Mouse (Mus musculus): ENCODE measurements around the gene Kcnn4. TPM values are rescaled to one million over a fixed set of nuclear protein-coding genes. Genes with fewer than 3 reads are reported as not detected.

Gene Kcnn4
- polyA plus RNA-seq, 1 experiment from 2014 or later: 3.8 TPM

GRCm38 (mm10) chr7:24335699-24336309 is 34.3 kb upstream of the Kcnn4 start:
- no peak overlapping the region for H3K9ac ChIP-seq (ENCODE audit: low read length)
- H3K9me3 ChIP-seq (ENCODE audit: control insufficient read depth, low read length): no peaks in the 10 kb centered on the region
- H3K36me3 ChIP-seq (ENCODE audit: control insufficient read depth, insufficient read depth, low read length): no peaks in the 10 kb centered on the region
- H3K27me3 ChIP-seq (ENCODE audit: control insufficient read depth, insufficient read depth, low read length): no peaks in the 10 kb centered on the region; the same call in 1 of the 2 replicates
- H3K4me1 ChIP-seq (ENCODE audit: control insufficient read depth, insufficient read depth, low read length): no peaks in the 10 kb centered on the region
- ATAC-seq (ENCODE audit: insufficient read depth, low FRiP score, low TSS enrichment) (no peak), DNase-seq (ENCODE audit: low spot score) (peak; percentile 71)
- WGBS: 18% methylated on average over 5 of the region's 5 CpGs
- no peak overlapping the region for H3K4me2 ChIP-seq (ENCODE audit: low read depth)
- H3K27ac ChIP-seq (ENCODE audit: low read depth, low read length): no peak overlapping the region
- H3K4me3 ChIP-seq (ENCODE audit: low read depth, low read length): no peak overlapping the region

DNA sequence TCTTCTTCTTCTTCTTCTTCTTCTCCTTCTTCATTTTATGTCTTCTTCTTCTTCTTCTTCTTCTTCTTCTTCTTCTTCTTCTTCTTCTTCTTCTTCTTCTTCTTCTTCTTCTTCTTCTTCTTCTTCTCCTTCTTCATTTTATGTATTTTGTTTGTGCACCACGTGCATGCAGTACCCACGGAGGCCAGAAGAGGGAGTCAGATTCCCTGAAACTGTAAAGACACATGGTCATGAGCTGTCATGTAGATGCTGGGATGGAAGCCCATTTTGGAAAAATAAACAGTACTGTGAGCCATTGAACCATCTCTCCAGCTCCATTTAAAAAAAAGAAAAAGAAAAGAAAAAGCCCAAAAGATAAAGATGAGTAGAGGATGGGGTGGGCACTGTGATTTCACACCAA is 31.8 kb upstream of the Kcnn4 start:
- H3K4me1 ChIP-seq (ENCODE audit: control insufficient read depth, insufficient read depth, low read length): no peaks in the 10 kb centered on the region
- H3K9ac ChIP-seq (ENCODE audit: low read length): no peak overlapping the region
- ATAC-seq (ENCODE audit: insufficient read depth, low FRiP score, low TSS enrichment): no peak
- no peaks in the 10 kb centered on the region for H3K36me3 ChIP-seq (ENCODE audit: control insufficient read depth, insufficient read depth, low read length)
- no peak for DNase-seq (ENCODE audit: low spot score)
- no peak overlapping the region for H3K27ac ChIP-seq (ENCODE audit: low read depth, low read length)
- no peaks in the 10 kb centered on the region for H3K9me3 ChIP-seq (ENCODE audit: control insufficient read depth, low read length)
- no peaks in the 10 kb centered on the region; the same call in 1 of the 2 replicates for H3K27me3 ChIP-seq (ENCODE audit: control insufficient read depth, insufficient read depth, low read length)
- no peak overlapping the region for H3K4me3 ChIP-seq (ENCODE audit: low read depth, low read length)
- H3K4me2 ChIP-seq (ENCODE audit: low read depth): no peak overlapping the region
- WGBS: 54% methylated on average over 2 of the region's 2 CpGs

DNA sequence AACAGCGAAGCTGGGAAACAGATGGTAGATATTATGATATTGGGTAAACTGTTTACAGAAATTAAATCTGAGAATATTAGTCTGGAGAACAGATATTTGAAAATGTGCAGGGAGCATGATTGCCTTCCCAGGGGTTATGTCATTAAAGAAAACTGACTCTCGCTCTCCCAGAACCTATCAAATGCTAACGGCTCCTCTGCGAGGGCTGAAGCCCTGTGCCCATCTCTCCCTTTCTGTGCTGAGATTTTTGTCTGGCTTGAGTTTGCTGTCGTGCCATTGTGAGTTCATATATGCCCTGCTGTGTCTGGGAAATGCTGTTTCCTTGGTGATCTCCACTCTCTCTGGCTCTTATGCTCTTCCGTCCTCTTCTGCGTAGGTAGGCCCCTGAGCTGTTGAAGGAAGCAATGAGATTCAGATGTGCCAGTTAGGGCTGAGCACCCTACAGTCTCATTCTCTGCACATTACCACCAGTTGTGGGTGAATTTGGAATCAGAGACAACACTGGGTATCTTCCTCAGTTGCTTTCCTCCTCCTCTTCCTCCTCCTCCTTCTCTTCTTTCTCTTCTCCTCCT is 26.3 kb upstream of the Kcnn4 start:
- WGBS: 75% methylated on average over 7 of the region's 7 CpGs
- no peak overlapping the region for H3K4me2 ChIP-seq (ENCODE audit: low read depth)

DNA sequence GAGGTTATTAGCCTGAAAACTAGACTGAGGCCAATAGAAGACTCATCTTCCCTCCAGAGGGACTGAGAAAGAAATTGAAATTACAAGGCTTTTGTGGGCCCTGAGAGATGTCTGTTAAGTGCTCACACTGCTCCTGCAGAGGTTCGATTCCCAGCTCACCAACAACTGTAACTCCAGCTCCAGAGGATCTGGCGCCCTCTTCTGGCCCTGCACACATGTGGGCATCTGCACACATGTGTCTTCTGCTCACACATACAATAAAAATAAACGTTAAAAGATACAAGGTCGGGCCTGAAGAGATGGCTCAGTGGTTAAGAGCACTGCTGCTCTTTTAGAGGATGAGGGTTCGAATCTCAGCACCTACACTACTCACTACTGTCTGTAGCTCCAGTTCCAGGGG is 23.6 kb upstream of the Kcnn4 start:
- Histone ChIP-seq H3K4me2 (ENCODE audit: low read depth) (no peak overlapping the region), H3K9ac (ENCODE audit: low read length) (no peak overlapping the region), H3K36me3 (ENCODE audit: control insufficient read depth, insufficient read depth, low read length) (no peaks in the 10 kb centered on the region), H3K9me3 (ENCODE audit: control insufficient read depth, low read length) (no peaks in the 10 kb centered on the region), H3K4me1 (ENCODE audit: control insufficient read depth, insufficient read depth, low read length) (no peaks in the 10 kb centered on the region), H3K27ac (ENCODE audit: low read depth, low read length) (no peak overlapping the region), H3K4me3 (ENCODE audit: low read depth, low read length) (no peak overlapping the region), H3K27me3 (ENCODE audit: control insufficient read depth, insufficient read depth, low read length) (no peaks in the 10 kb centered on the region)
- DNase-seq (ENCODE audit: low spot score) (no peak), ATAC-seq (ENCODE audit: insufficient read depth, low FRiP score, low TSS enrichment) (no peak)
- 71% methylated on average over 5 of the region's 5 CpGs for WGBS

More for the DNA sequence above, 26.3 kb upstream of the Kcnn4 start:
- ATAC-seq (ENCODE audit: insufficient read depth, low FRiP score, low TSS enrichment): no peak
- Histone ChIP-seq H3K27ac (ENCODE audit: low read depth, low read length) (no peak overlapping the region), H3K9me3 (ENCODE audit: control insufficient read depth, low read length) (no peaks in the 10 kb centered on the region), H3K4me3 (ENCODE audit: low read depth, low read length) (no peak overlapping the region), H3K4me1 (ENCODE audit: control insufficient read depth, insufficient read depth, low read length) (no peaks in the 10 kb centered on the region), H3K27me3 (ENCODE audit: control insufficient read depth, insufficient read depth, low read length) (no peaks in the 10 kb centered on the region), H3K9ac (ENCODE audit: low read length) (no peak overlapping the region), H3K36me3 (ENCODE audit: control insufficient read depth, insufficient read depth, low read length) (no peaks in the 10 kb centered on the region)
- no peak for DNase-seq (ENCODE audit: low spot score)

GRCm38 (mm10) chr7:24348896-24349295 is 21.2 kb upstream of the Kcnn4 start, which contains the start of gene Lypd5:
Gene Lypd5 (plus strand): TSS chr7:24349196.
- Histone ChIP-seq H3K4me3 (ENCODE audit: low read depth, low read length) (no peak within 1 kb of the TSS), H3K27ac (ENCODE audit: low read depth, low read length) (no peak within 1 kb of the TSS), H3K9ac (ENCODE audit: low read length) (no peak within 1 kb of the TSS), H3K4me2 (ENCODE audit: low read depth) (no peak within 1 kb of the TSS), H3K27me3 (ENCODE audit: control insufficient read depth, insufficient read depth, low read length) (no peaks in the 10 kb centered on the region), H3K9me3 (ENCODE audit: control insufficient read depth, low read length) (no peaks in the 10 kb centered on the region), H3K36me3 (ENCODE audit: control insufficient read depth, insufficient read depth, low read length) (no peaks in the 10 kb centered on the region), H3K4me1 (ENCODE audit: control insufficient read depth, insufficient read depth, low read length) (no peaks in the 10 kb centered on the region)
- 47% methylated on average over 6 of the region's 6 CpGs for WGBS
- no peak for DNase-seq (ENCODE audit: low spot score)
- ATAC-seq (ENCODE audit: insufficient read depth, low FRiP score, low TSS enrichment): no peak

- no peaks in the 10 kb centered on the region for H3K36me3 ChIP-seq (ENCODE audit: control insufficient read depth, insufficient read depth, low read length)
- no peak overlapping the region for H3K4me3 ChIP-seq (ENCODE audit: low read depth, low read length)
- H3K4me2 ChIP-seq (ENCODE audit: low read depth): no peak overlapping the region
- H3K9me3 ChIP-seq (ENCODE audit: control insufficient read depth, low read length): peaks cover 3% of the 10 kb centered on the region; the same call in 1 of the 2 replicates
- no peak overlapping the region for H3K9ac ChIP-seq (ENCODE audit: low read length)
- WGBS: 85% methylated on average over 6 of the region's 6 CpGs
- H3K27ac ChIP-seq (ENCODE audit: low read depth, low read length): no peak overlapping the region
- no peak for DNase-seq (ENCODE audit: low spot score)
- no peaks in the 10 kb centered on the region for H3K4me1 ChIP-seq (ENCODE audit: control insufficient read depth, insufficient read depth, low read length)
- no peak for ATAC-seq (ENCODE audit: insufficient read depth, low FRiP score, low TSS enrichment)
- no peaks in the 10 kb centered on the region for H3K27me3 ChIP-seq (ENCODE audit: control insufficient read depth, insufficient read depth, low read length)
These were observed 14.4 kb upstream of the Kcnn4 start for GRCm38 (mm10) chr7:24355646-24356045.

GRCm38 (mm10) chr7:24356081-24356480 is 14.0 kb upstream of the Kcnn4 start:
- Histone ChIP-seq H3K4me3 (ENCODE audit: low read depth, low read length) (no peak overlapping the region), H3K9me3 (ENCODE audit: control insufficient read depth, low read length) (peaks cover 3% of the 10 kb centered on the region; the same call in 1 of the 2 replicates), H3K27me3 (ENCODE audit: control insufficient read depth, insufficient read depth, low read length) (no peaks in the 10 kb centered on the region), H3K36me3 (ENCODE audit: control insufficient read depth, insufficient read depth, low read length) (no peaks in the 10 kb centered on the region), H3K27ac (ENCODE audit: low read depth, low read length) (no peak overlapping the region), H3K4me1 (ENCODE audit: control insufficient read depth, insufficient read depth, low read length) (no peaks in the 10 kb centered on the region), H3K9ac (ENCODE audit: low read length) (no peak overlapping the region), H3K4me2 (ENCODE audit: low read depth) (no peak overlapping the region)
- no peak for ATAC-seq (ENCODE audit: insufficient read depth, low FRiP score, low TSS enrichment)
- no peak for DNase-seq (ENCODE audit: low spot score)
- whole genome bisulfite sequencing: 78% methylated on average over 10 of the region's 10 CpGs

DNA sequence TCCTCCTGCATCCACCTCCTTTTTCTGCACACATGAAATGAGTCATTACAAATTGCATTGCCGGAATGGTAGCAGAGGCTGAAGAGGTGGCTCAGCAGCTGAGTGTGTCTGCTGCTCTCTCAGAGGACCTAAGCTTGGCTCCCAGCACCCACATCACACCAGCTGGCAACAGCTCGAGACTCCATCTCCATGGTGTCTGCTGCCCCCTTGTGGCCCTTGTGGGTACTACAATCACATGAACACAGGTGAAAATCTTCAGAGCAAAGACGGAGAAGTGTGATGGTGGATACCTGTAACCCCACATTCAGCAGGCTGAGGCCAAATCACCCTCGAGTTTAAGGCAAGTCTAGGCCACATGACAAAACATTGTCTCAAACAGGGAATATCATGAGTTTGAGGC is 12.2 kb upstream of the Kcnn4 start:
- Histone ChIP-seq H3K9me3 (ENCODE audit: control insufficient read depth, low read length) (peaks cover 3% of the 10 kb centered on the region; the same call in 1 of the 2 replicates), H3K36me3 (ENCODE audit: control insufficient read depth, insufficient read depth, low read length) (no peaks in the 10 kb centered on the region), H3K27me3 (ENCODE audit: control insufficient read depth, insufficient read depth, low read length) (no peaks in the 10 kb centered on the region), H3K9ac (ENCODE audit: low read length) (no peak overlapping the region), H3K4me3 (ENCODE audit: low read depth, low read length) (no peak overlapping the region), H3K27ac (ENCODE audit: low read depth, low read length) (no peak overlapping the region), H3K4me1 (ENCODE audit: control insufficient read depth, insufficient read depth, low read length) (no peaks in the 10 kb centered on the region), H3K4me2 (ENCODE audit: low read depth) (no peak overlapping the region)
- DNase-seq (ENCODE audit: low spot score): no peak
- no peak for ATAC-seq (ENCODE audit: insufficient read depth, low FRiP score, low TSS enrichment)
- WGBS: 45% methylated on average over 4 of the region's 4 CpGs

DNA sequence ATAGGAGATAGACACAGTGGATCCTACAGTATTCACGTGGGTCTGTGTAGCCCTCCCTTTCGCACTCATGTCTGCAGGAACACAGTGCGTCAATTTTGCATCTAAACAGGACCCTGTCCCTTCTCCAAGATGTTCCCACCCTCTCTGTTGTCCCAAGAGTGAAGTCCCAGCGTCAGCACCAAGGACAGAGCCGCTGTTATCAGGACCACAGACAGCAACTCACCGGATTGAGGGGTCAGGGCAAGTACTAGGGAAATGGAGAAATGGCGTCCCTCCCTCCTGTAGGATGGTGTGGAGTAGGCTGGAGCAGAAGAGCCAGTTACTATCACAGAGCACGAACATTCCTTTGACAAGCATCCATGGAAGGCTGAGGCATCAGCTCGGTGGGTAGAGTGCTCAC is 10.8 kb upstream of the Kcnn4 start:
- Histone ChIP-seq H3K4me2 (ENCODE audit: low read depth) (no peak overlapping the region), H3K27me3 (ENCODE audit: control insufficient read depth, insufficient read depth, low read length) (no peaks in the 10 kb centered on the region), H3K36me3 (ENCODE audit: control insufficient read depth, insufficient read depth, low read length) (no peaks in the 10 kb centered on the region), H3K9me3 (ENCODE audit: control insufficient read depth, low read length) (peaks cover 3% of the 10 kb centered on the region; the same call in 1 of the 2 replicates), H3K27ac (ENCODE audit: low read depth, low read length) (no peak overlapping the region), H3K9ac (ENCODE audit: low read length) (no peak overlapping the region), H3K4me3 (ENCODE audit: low read depth, low read length) (no peak overlapping the region), H3K4me1 (ENCODE audit: control insufficient read depth, insufficient read depth, low read length) (no peaks in the 10 kb centered on the region)
- 35% methylated on average over 9 of the region's 9 CpGs for WGBS
- peak; percentile 62 for DNase-seq (ENCODE audit: low spot score)
- no peak for ATAC-seq (ENCODE audit: insufficient read depth, low FRiP score, low TSS enrichment)

Measured in neural tube, embryonic 11.5 days (tissue).